Mouse (Mus musculus): ENCODE data around the gene Plac8. TPM values are rescaled to one million over a fixed set of nuclear protein-coding genes. Genes with fewer than 3 reads are reported as not detected.

The Plac8 gene
- polyA plus RNA-seq, 1 experiment: not detected

- Histone ChIP-seq H3K4me3 (ENCODE audit: insufficient read depth, low read depth, low read length) (no peak overlapping the region), H3K27ac (ENCODE audit: insufficient read depth, low read depth, low read length) (no peak overlapping the region), H3K4me1 (ENCODE audit: control insufficient read depth, insufficient read depth, low read length) (no peaks in the 10 kb centered on the region)
- TF ChIP-seq CTCF (IDR thresholded peaks at IDR 0.05; ENCODE audit: insufficient read depth, low read depth, low read length) (no peak), POLR2A (IDR thresholded peaks at IDR 0.05; ENCODE audit: insufficient read depth, low read depth, low read length) (no peak)
- WGBS: 79% methylated on average over 14 of the region's 14 CpGs
Measured at GRCm38 (mm10) chr5:100557019-100557418, 15.0 kb downstream of the Plac8 start.

- Histone ChIP-seq H3K27ac (ENCODE audit: insufficient read depth, low read depth, low read length) (no peak overlapping the region), H3K4me3 (ENCODE audit: insufficient read depth, low read depth, low read length) (no peak overlapping the region), H3K4me1 (ENCODE audit: control insufficient read depth, insufficient read depth, low read length) (no peaks in the 10 kb centered on the region)
- TF ChIP-seq POLR2A (IDR thresholded peaks at IDR 0.05; ENCODE audit: insufficient read depth, low read depth, low read length) (no peak), CTCF (IDR thresholded peaks at IDR 0.05; ENCODE audit: insufficient read depth, low read depth, low read length) (no peak)
- 53% methylated on average over 8 of the region's 8 CpGs for WGBS
Measured at GRCm38 (mm10) chr5:100553426-100553825, 18.6 kb downstream of the Plac8 start.

- Histone ChIP-seq H3K4me1 (ENCODE audit: control insufficient read depth, insufficient read depth, low read length) (no peaks in the 10 kb centered on the region), H3K27ac (ENCODE audit: insufficient read depth, low read depth, low read length) (no peak overlapping the region), H3K4me3 (ENCODE audit: insufficient read depth, low read depth, low read length) (no peak overlapping the region)
- TF ChIP-seq CTCF (IDR thresholded peaks at IDR 0.05; ENCODE audit: insufficient read depth, low read depth, low read length) (no peak), POLR2A (IDR thresholded peaks at IDR 0.05; ENCODE audit: insufficient read depth, low read depth, low read length) (no peak)
- WGBS: 74% methylated on average over 2 of the region's 2 CpGs
Measured at GRCm38 (mm10) chr5:100551952-100552351, 20.1 kb downstream of the Plac8 start.

GRCm38 (mm10) chr5:100550151-100550550, 21.9 kb downstream of the Plac8 start:
- TF ChIP-seq CTCF (IDR thresholded peaks at IDR 0.05; ENCODE audit: insufficient read depth, low read depth, low read length) (no peak), POLR2A (IDR thresholded peaks at IDR 0.05; ENCODE audit: insufficient read depth, low read depth, low read length) (no peak)
- no peaks in the 10 kb centered on the region for H3K4me1 ChIP-seq (ENCODE audit: control insufficient read depth, insufficient read depth, low read length)
- no peak overlapping the region for H3K4me3 ChIP-seq (ENCODE audit: insufficient read depth, low read depth, low read length)
- H3K27ac ChIP-seq (ENCODE audit: insufficient read depth, low read depth, low read length): no peak overlapping the region
- 100% methylated on average over 1 of the region's 1 CpGs for WGBS

- Histone ChIP-seq H3K27ac (ENCODE audit: insufficient read depth, low read depth, low read length) (no peak overlapping the region), H3K4me3 (ENCODE audit: insufficient read depth, low read depth, low read length) (no peak overlapping the region), H3K4me1 (ENCODE audit: control insufficient read depth, insufficient read depth, low read length) (no peaks in the 10 kb centered on the region)
- no peak for TF ChIP-seq POLR2A (IDR thresholded peaks at IDR 0.05; ENCODE audit: insufficient read depth, low read depth, low read length)
- no peak for TF ChIP-seq CTCF (IDR thresholded peaks at IDR 0.05; ENCODE audit: insufficient read depth, low read depth, low read length)
- whole genome bisulfite sequencing: 91% methylated on average over 4 of the region's 4 CpGs
Measured at GRCm38 (mm10) chr5:100549311-100549710, 22.7 kb downstream of the Plac8 start.

- no peak for TF ChIP-seq POLR2A (IDR thresholded peaks at IDR 0.05; ENCODE audit: insufficient read depth, low read depth, low read length)
- TF ChIP-seq CTCF (IDR thresholded peaks at IDR 0.05; ENCODE audit: insufficient read depth, low read depth, low read length): no peak
- Histone ChIP-seq H3K4me1 (ENCODE audit: control insufficient read depth, insufficient read depth, low read length) (no peaks in the 10 kb centered on the region), H3K27ac (ENCODE audit: insufficient read depth, low read depth, low read length) (no peak overlapping the region), H3K4me3 (ENCODE audit: insufficient read depth, low read depth, low read length) (no peak overlapping the region)
- WGBS: 89% methylated on average over 2 of the region's 2 CpGs
Measured at GRCm38 (mm10) chr5:100548236-100548635, 23.8 kb downstream of the Plac8 start.

GRCm38 (mm10) chr5:100546294-100547080, 25.6 kb downstream of the Plac8 start:
- no peaks in the 10 kb centered on the region for H3K4me1 ChIP-seq (ENCODE audit: control insufficient read depth, insufficient read depth, low read length)
- H3K27ac ChIP-seq (ENCODE audit: insufficient read depth, low read depth, low read length): no peak overlapping the region
- no peak overlapping the region for H3K4me3 ChIP-seq (ENCODE audit: insufficient read depth, low read depth, low read length)
- WGBS: 89% methylated on average over 6 of the region's 6 CpGs
- TF ChIP-seq POLR2A (IDR thresholded peaks at IDR 0.05; ENCODE audit: insufficient read depth, low read depth, low read length) (no peak), CTCF (IDR thresholded peaks at IDR 0.05; ENCODE audit: insufficient read depth, low read depth, low read length) (no peak)

GRCm38 (mm10) chr5:100536638-100537037, 35.4 kb downstream of the Plac8 start:
- WGBS: 78% methylated on average over 3 of the region's 3 CpGs
- Histone ChIP-seq H3K4me3 (ENCODE audit: insufficient read depth, low read depth, low read length) (no peak overlapping the region), H3K4me1 (ENCODE audit: control insufficient read depth, insufficient read depth, low read length) (peaks cover 5% of the 10 kb centered on the region; the same call in 1 of the 2 replicates), H3K27ac (ENCODE audit: insufficient read depth, low read depth, low read length) (no peak overlapping the region)
- TF ChIP-seq CTCF (IDR thresholded peaks at IDR 0.05; ENCODE audit: insufficient read depth, low read depth, low read length) (no peak), POLR2A (IDR thresholded peaks at IDR 0.05; ENCODE audit: insufficient read depth, low read depth, low read length) (no peak)

GRCm38 (mm10) chr5:100535826-100536225, 36.2 kb downstream of the Plac8 start:
- TF ChIP-seq POLR2A (IDR thresholded peaks at IDR 0.05; ENCODE audit: insufficient read depth, low read depth, low read length) (no peak), CTCF (IDR thresholded peaks at IDR 0.05; ENCODE audit: insufficient read depth, low read depth, low read length) (no peak)
- Histone ChIP-seq H3K27ac (ENCODE audit: insufficient read depth, low read depth, low read length) (no peak overlapping the region), H3K4me3 (ENCODE audit: insufficient read depth, low read depth, low read length) (no peak overlapping the region), H3K4me1 (ENCODE audit: control insufficient read depth, insufficient read depth, low read length) (peaks cover 5% of the 10 kb centered on the region; the same call in 1 of the 2 replicates)
- WGBS: 49% methylated on average over 7 of the region's 7 CpGs
